Mouse (Mus musculus) cerebellum, adult 18-20 months (tissue): Measurements from ENCODE around the gene Clic3.
A peak's percentile ranks its signal among the peaks of the same experiment; 100 is the strongest.

Experiments used
- DNase-seq, 2 experiments: peaks; one replicate each; pipeline ENCODE4 v3.0.0; 2021

Clic3 gene

GRCm38 (mm10) chr2:25482969-25483368 lies 26.3 kb downstream of the Clic3 start:
- DNase-seq: peak; percentile 72 to 79

- DNase-seq: peak; percentile 95 to 97
Measured at GRCm38 (mm10) chr2:25484901-25485647, 28.4 kb downstream of the Clic3 start.

- DNase-seq: no peak
Measured at GRCm38 (mm10) chr2:25487965-25488670, 31.5 kb downstream of the Clic3 start.

- DNase-seq: peak; percentile 69 to 80
Measured at GRCm38 (mm10) chr2:25488671-25489068, 32.0 kb downstream of the Clic3 start.

- DNase-seq: peak in 1 of 2 experiments; percentile 6
Measured at GRCm38 (mm10) chr2:25492988-25493387, 36.4 kb downstream of the Clic3 start.

GRCm38 (mm10) chr2:25493476-25493961 lies 36.9 kb downstream of the Clic3 start, which contains the start of gene Lcn12:
Gene Lcn12 (minus strand): TSS chr2:25493911.
- DNase-seq: peak; percentile 83 to 89

- DNase-seq: peak; percentile 62 to 71
Measured at GRCm38 (mm10) chr2:25496462-25496861, 39.8 kb downstream of the Clic3 start.

GRCm38 (mm10) chr2:25497846-25498575 lies 41.4 kb downstream of the Clic3 start:
- peak in 1 of 2 experiments; percentile 22 for DNase-seq

GRCm38 (mm10) chr2:25498622-25499478 lies 42.2 kb downstream of the Clic3 start:
- DNase-seq: peak in 1 of 2 experiments; percentile 26

GRCm38 (mm10) chr2:25500071-25500575 lies 43.5 kb downstream of the Clic3 start:
- DNase-seq: no peak

- peak; percentile 85 to 87 for DNase-seq
Measured at GRCm38 (mm10) chr2:25500576-25501405, 44.2 kb downstream of the Clic3 start, which contains the start of gene Fbxw5. Gene Fbxw5 (plus strand): TSS chr2:25500750.

- peak in 1 of 2 experiments; percentile 45 for DNase-seq
Measured at GRCm38 (mm10) chr2:25501593-25502486, 45.2 kb downstream of the Clic3 start, which contains the start of gene C8g. Gene C8g (minus strand): TSS chr2:25501719.

GRCm38 (mm10) chr2:25502726-25503125 lies 46.1 kb downstream of the Clic3 start:
- no peak for DNase-seq

GRCm38 (mm10) chr2:25504538-25504937 lies 47.9 kb downstream of the Clic3 start:
- no peak for DNase-seq

- DNase-seq: no peak
Measured at GRCm38 (mm10) chr2:25505000-25505399, 48.4 kb downstream of the Clic3 start.

GRCm38 (mm10) chr2:25505860-25506259 lies 49.2 kb downstream of the Clic3 start:
- peak in 1 of 2 experiments; percentile 33 for DNase-seq

GRCm38 (mm10) chr2:25506964-25507363 lies 50.3 kb downstream of the Clic3 start:
- DNase-seq: no peak
